Mouse (Mus musculus): ENCODE results near the gene Tpst1. TPM values are rescaled to one million over a fixed set of nuclear protein-coding genes. Genes with fewer than 3 reads are reported as not detected.

Gene Tpst1
- total and polyA plus RNA-seq, 3 experiments, result 27.5 to 66.2 (median 42.4) TPM

Other genes starting within 250 kb of the Tpst1 start
- gene Sumf2, start 226.3 kb upstream of the Tpst1 start, total RNA-seq (2021), result 10 to 100 TPM; 35.4 to 43.2 TPM
- 18.8 and 19.9 TPM in 2 replicates for gene Sumf2, start 226.3 kb upstream of the Tpst1 start, polyA plus RNA-seq (2012; rRNA removed)
- gene Chchd2, start 185.9 kb upstream of the Tpst1 start, total RNA-seq (2021), result 1,000 to 10,000 TPM in 1 of 2 experiments, 100 to 1,000 TPM in 1; 641 to 1,175 TPM
- 3,805 and 4,399 TPM in 2 replicates for gene Chchd2, start 185.9 kb upstream of the Tpst1 start, polyA plus RNA-seq (2012; rRNA removed)
- 1 to 10 TPM; 2.1 to 2.3 TPM for gene Zbed5, start 177.6 kb upstream of the Tpst1 start, total RNA-seq (2021)
- 1.1 and 2.2 TPM in 2 replicates for gene Zbed5, start 177.6 kb upstream of the Tpst1 start, polyA plus RNA-seq (2012; rRNA removed)
- 1 to 10 TPM; 1.4 to 3.9 TPM for gene Phkg1, start 174.8 kb upstream of the Tpst1 start, total RNA-seq (2021)
- 1.2 and 2.6 TPM in 2 replicates for gene Phkg1, start 174.8 kb upstream of the Tpst1 start, polyA plus RNA-seq (2012; rRNA removed)
- 1 to 10 TPM; 2.8 to 4.4 TPM for gene Nupr1l, start 164.8 kb upstream of the Tpst1 start, total RNA-seq (2021)
- 17.3 and 23.6 TPM in 2 replicates for gene Nupr1l, start 164.8 kb upstream of the Tpst1 start, polyA plus RNA-seq (2012; rRNA removed)
- gene Vkorc1l1, start 131.4 kb upstream of the Tpst1 start, total RNA-seq (2021), result 10 to 100 TPM; 23.0 to 33.8 TPM
- gene Vkorc1l1, start 131.4 kb upstream of the Tpst1 start, polyA plus RNA-seq (2012; rRNA removed), result 9.8 and 10.4 TPM in 2 replicates
- 10 to 100 TPM; 42.6 to 57.1 TPM for gene Gusb, start 70.3 kb upstream of the Tpst1 start, total RNA-seq (2021)
- 35.4 and 41.9 TPM in 2 replicates for gene Gusb, start 70.3 kb upstream of the Tpst1 start, polyA plus RNA-seq (2012; rRNA removed)
- gene Asl, start 44.1 kb upstream of the Tpst1 start, total RNA-seq (2021), result 100 to 1,000 TPM in 1 of 2 experiments, 10 to 100 TPM in 1; 92.5 to 106 TPM
- gene Asl, start 44.1 kb upstream of the Tpst1 start, polyA plus RNA-seq (2012; rRNA removed), result 74.2 and 115 TPM in 2 replicates
- 10 to 100 TPM; 33.6 to 43.0 TPM for gene Crcp, start 44.0 kb upstream of the Tpst1 start, total RNA-seq (2021)
- 6.6 and 10.2 TPM in 2 replicates for gene Crcp, start 44.0 kb upstream of the Tpst1 start, polyA plus RNA-seq (2012; rRNA removed)
- gene Kctd7, start 71.5 kb downstream of the Tpst1 start, total RNA-seq (2021), result 10 to 100 TPM; 10.3 to 14.5 TPM
- gene Kctd7, start 71.5 kb downstream of the Tpst1 start, polyA plus RNA-seq (2012; rRNA removed), result 33.2 and 36.3 TPM in 2 replicates
- 10 to 100 TPM; 27.9 to 63.3 TPM for gene Rabgef1, start 98.5 kb downstream of the Tpst1 start, total RNA-seq (2021)
- 19.7 and 32.9 TPM in 2 replicates for gene Rabgef1, start 98.5 kb downstream of the Tpst1 start, polyA plus RNA-seq (2012; rRNA removed)
- 10 to 100 TPM; 66.7 to 78.7 TPM for gene Tmem248, start 143.8 kb downstream of the Tpst1 start, total RNA-seq (2021)
- gene Tmem248, start 143.8 kb downstream of the Tpst1 start, polyA plus RNA-seq (2012; rRNA removed), result 45.8 and 51.1 TPM in 2 replicates
- gene Sbds, start 182.2 kb downstream of the Tpst1 start, total RNA-seq (2021), result 100 to 1,000 TPM; 103 to 138 TPM
- 44.3 and 46.6 TPM in 2 replicates for gene Sbds, start 182.2 kb downstream of the Tpst1 start, polyA plus RNA-seq (2012; rRNA removed)
- 10 to 100 TPM; 25.8 to 32.3 TPM for gene Tyw1, start 182.3 kb downstream of the Tpst1 start, total RNA-seq (2021)
- 8.1 and 8.2 TPM in 2 replicates for gene Tyw1, start 182.3 kb downstream of the Tpst1 start, polyA plus RNA-seq (2012; rRNA removed)

Measured in adrenal gland, adult 2 months (tissue).